Mouse (Mus musculus) gastrocnemius, postnatal 36 days (tissue): ENCODE results near the gene Wdr63. TPM values are rescaled to one million over a fixed set of nuclear protein-coding genes. Genes with fewer than 3 reads are reported as not detected.
A peak's percentile ranks its signal among the peaks of the same experiment; 100 is the strongest.
"Not testable (repeated sequence)": the region's sequence is repeated elsewhere in the genome, so short reads cannot be mapped to it uniquely, and the experiment has no call there.

Experiments used
- DNase-seq, 2 experiments: peaks; one replicate each; pipeline ENCODE4 v3.0.0; 2022
- intact Hi-C: fragments of 180-260 bp; cut with DNase I; formaldehyde crosslinking; loops from one replicate; pipeline ENCODE4 v1.15.1; 2025
- total RNA-seq, 2 experiments: library from RNA; stranded (reverse); gene quantifications; 2 replicates each; pipeline ENCODE4 v1.2.3; 2021

Gene Wdr63
- total RNA-seq, 2 experiments from 2014 or later, result not detected

- intact Hi-C loops, result no loop called here
- no peak for DNase-seq
Measured at GRCm38 (mm10) chr3:146022232-146022631, 85.7 kb downstream of the Wdr63 start.

GRCm38 (mm10) chr3:146017521-146017920, 90.4 kb downstream of the Wdr63 start:
- no peak for DNase-seq
- intact Hi-C loops, result no loop called here

- intact Hi-C loops, result no loop called here
- DNase-seq, result no peak
Measured at GRCm38 (mm10) chr3:146016979-146017378, 91.0 kb downstream of the Wdr63 start.

GRCm38 (mm10) chr3:146014321-146014720, 93.6 kb downstream of the Wdr63 start:
- intact Hi-C loops, result no loop called here
- no peak for DNase-seq

GRCm38 (mm10) chr3:146013490-146013889, 94.4 kb downstream of the Wdr63 start:
- intact Hi-C loops, result no loop called here
- no peak for DNase-seq

- intact Hi-C loops, result no loop called here
- no peak for DNase-seq
Measured at GRCm38 (mm10) chr3:146011544-146012218, 96.2 kb downstream of the Wdr63 start.

- intact Hi-C loops, result no loop called here
- DNase-seq, result no peak
Measured at GRCm38 (mm10) chr3:146010751-146011150, 97.2 kb downstream of the Wdr63 start.

- intact Hi-C loops, result no loop called here
- no peak for DNase-seq
Measured at GRCm38 (mm10) chr3:146009859-146010645, 97.9 kb downstream of the Wdr63 start.

GRCm38 (mm10) chr3:146007872-146008271, 100.1 kb downstream of the Wdr63 start:
- intact Hi-C loops, result no loop called here
- DNase-seq, result no peak

GRCm38 (mm10) chr3:146004347-146005051, 103.4 kb downstream of the Wdr63 start:
- no peak for DNase-seq
- intact Hi-C loops, result no loop called here

- intact Hi-C loops, DNase-seq: not testable (repeated sequence)
Measured at GRCm38 (mm10) chr3:145996539-145996938, 111.4 kb downstream of the Wdr63 start.

GRCm38 (mm10) chr3:145995489-145995888, 112.4 kb downstream of the Wdr63 start:
- intact Hi-C loops, result no loop called here
- no peak for DNase-seq

GRCm38 (mm10) chr3:145993481-145994201, 114.3 kb downstream of the Wdr63 start:
- no peak for DNase-seq
- intact Hi-C loops, result no loop called here

- intact Hi-C loops, result no loop called here
Measured at GRCm38 (mm10) chr3:145992796-145993195, 115.1 kb downstream of the Wdr63 start.

GRCm38 (mm10) chr3:145991976-145992730, 115.8 kb downstream of the Wdr63 start:
- intact Hi-C loops, result no loop called here
- DNase-seq, result no peak

More at GRCm38 (mm10) chr3:145992796-145993195, 115.1 kb downstream of the Wdr63 start:
- peak in 1 of 2 experiments; percentile 33 for DNase-seq

- intact Hi-C loops, result no loop called here
Measured at GRCm38 (mm10) chr3:145991130-145991529, 116.8 kb downstream of the Wdr63 start.

More at GRCm38 (mm10) chr3:145991130-145991529, 116.8 kb downstream of the Wdr63 start:
- DNase-seq, result no peak
